In genomic region chr8:120143911-120144651, GRCm38 (mm10) we compare ENCODE assay signal across 9 mouse cellular contexts. TPM values are rescaled to one million over a fixed set of nuclear protein-coding genes. Genes with fewer than 3 reads are reported as not detected.
DNase-seq lines count a peak whose midpoint lies in the region; ATAC-seq and TF ChIP-seq lines count a peak whose summit lies in the region.
"Had no signal": no experiment of that assay in that cellular context is flagged by ENCODE, and none has a peak within 500 bp of the region (broad histone marks: within the 10 kb centered on the region; RNA-seq: fewer than 3 reads in every experiment).

No protein-coding gene starts in this region.

- intact Hi-C loops in gastrocnemius, postnatal 14 days (cut with DNase I; ENCODE audit: low total_unique reads) = no loop called here

- H3K36me3 ChIP-seq in forebrain, postnatal 0 days (ENCODE audit: insufficient read depth) = peaks cover 10% of the 10 kb centered on the region; the same call in 1 of the 2 replicates
- H3K36me3 ChIP-seq in midbrain, embryonic 12.5 days = no peaks in the 10 kb centered on the region
- H3K36me3 ChIP-seq in liver, embryonic 12.5 days = no peaks in the 10 kb centered on the region

- TF ChIP-seq CTCF in forebrain, postnatal 0 days (IDR thresholded peaks at IDR 0.05; ENCODE audit: low read depth) = no peak

- no peaks in the 10 kb centered on the region for H3K9me3 ChIP-seq in forebrain, postnatal 0 days (ENCODE audit: low read length)
- no peaks in the 10 kb centered on the region for H3K9me3 ChIP-seq in midbrain, embryonic 12.5 days
- no peaks in the 10 kb centered on the region for H3K9me3 ChIP-seq in liver, embryonic 12.5 days (replicated peaks)

- H3K4me1 ChIP-seq in forebrain, postnatal 0 days (ENCODE audit: insufficient read depth) = peaks cover 14% of the 10 kb centered on the region
- H3K4me1 ChIP-seq in midbrain, embryonic 12.5 days = peaks cover 31% of the 10 kb centered on the region
- H3K4me1 ChIP-seq in liver, embryonic 12.5 days = peaks cover 6% of the 10 kb centered on the region; the same call in 1 of the 2 replicates

- no peaks in the 10 kb centered on the region for H3K27me3 ChIP-seq in forebrain, postnatal 0 days (ENCODE audit: insufficient read depth, low read length)
- H3K27me3 ChIP-seq in midbrain, embryonic 12.5 days = no peaks in the 10 kb centered on the region
- peaks cover 14% of the 10 kb centered on the region; the same call in 1 of the 2 replicates for H3K27me3 ChIP-seq in liver, embryonic 12.5 days (replicated peaks)

- peak overlapping the region; percentile 67 for H3K27ac ChIP-seq in forebrain, postnatal 0 days (ENCODE audit: low read depth, low read length)
- H3K27ac ChIP-seq in midbrain, embryonic 12.5 days (replicated peaks) = peak overlapping the region; percentile 78
- H3K27ac ChIP-seq in liver, embryonic 12.5 days = no peak overlapping the region

- no peak overlapping the region for H3K4me2 ChIP-seq in forebrain, postnatal 0 days (ENCODE audit: low read depth)
- no peak overlapping the region for H3K4me2 ChIP-seq in midbrain, embryonic 12.5 days (replicated peaks)
- H3K4me2 ChIP-seq in liver, embryonic 12.5 days = no peak overlapping the region

- peak; percentile 86 for ATAC-seq in forebrain, postnatal 0 days
- peak; percentile 65 for ATAC-seq in midbrain, embryonic 12.5 days (ENCODE audit: low FRiP score, low read depth)
- no peak for ATAC-seq in liver, embryonic 12.5 days

- H3K9ac ChIP-seq in forebrain, postnatal 0 days = no peak overlapping the region
- H3K9ac ChIP-seq in midbrain, embryonic 12.5 days (replicated peaks) = no peak overlapping the region
- no peak overlapping the region for H3K9ac ChIP-seq in liver, embryonic 12.5 days

- H3K4me3 ChIP-seq in forebrain, postnatal 0 days (ENCODE audit: low read depth, low read length) = no peak overlapping the region
- H3K4me3 ChIP-seq in midbrain, embryonic 12.5 days = no peak overlapping the region
- no peak overlapping the region for H3K4me3 ChIP-seq in liver, embryonic 12.5 days
- H3K4me3 ChIP-seq: megakaryocyte, embryonic 14.5 days had no signal

- DNase-seq in frontal cortex, adult 2 months (ENCODE audit: extremely low spot score in 1 of 2, low spot score in 1 of 2) = peak; percentile 58 to 65
- no peak for DNase-seq in frontal cortex, postnatal 10 days (ENCODE audit: low spot score in 2 of 2)
- peak; percentile 80 to 81 for DNase-seq in adrenal gland, postnatal 36 days
- peak; percentile 71 for DNase-seq in forebrain, postnatal 0 days
- no peak for DNase-seq in gastrocnemius, postnatal 14 days
- no peak for DNase-seq in kidney, postnatal 10 days

- WGBS in forebrain, postnatal 0 days = 40% methylated on average over 15 of the region's 15 CpGs
- WGBS in midbrain, embryonic 12.5 days = 62% methylated on average over 15 of the region's 15 CpGs
- 58% methylated on average over 15 of the region's 15 CpGs for WGBS in liver, embryonic 12.5 days (ENCODE audit: insufficient replicate concordance)

RNA-seq across cellular contexts. Expression of gene 6430548M08Rik, which starts 30.1 kb away (rescaled TPM):
- 202 and 212 TPM in 2 replicates for polyA plus RNA-seq in frontal cortex, adult 2 months (2012; rRNA removed)
- 100 to 1,000 TPM in 1 of 2 experiments, 10 to 100 TPM in 1; 77.7 to 152 TPM for total RNA-seq in adrenal gland, postnatal 36 days (2021)
- 49.0 and 59.6 TPM in 2 replicates for total RNA-seq in forebrain, postnatal 0 days (2014; rRNA removed)
- 27.8 and 32.7 TPM in 2 replicates for polyA plus RNA-seq in forebrain, postnatal 0 days (2015; fragmentation: Nextera tagmentation; extraction: Ambion mirVana)
- polyA plus RNA-seq in midbrain, embryonic 12.5 days (2016; fragmentation: Nextera tagmentation; extraction: Ambion mirVana) = 16.6 and 20.8 TPM in 2 replicates
- 1.8 and 2.5 TPM in 2 replicates for polyA plus RNA-seq in liver, embryonic 12.5 days (2016; fragmentation: Nextera tagmentation; extraction: Ambion mirVana)
- 10 to 100 TPM; 16.7 to 20.3 TPM for total RNA-seq in gastrocnemius, postnatal 14 days (2021)

RNA-seq across cellular contexts. Expression of gene Fam92b, which starts 33.2 kb away (rescaled TPM):
- 1.1 and 1.2 TPM in 2 replicates for polyA plus RNA-seq in frontal cortex, adult 2 months (2012; rRNA removed)
- total RNA-seq in adrenal gland, postnatal 36 days (2021) = 1 to 10 TPM in 1 of 2 experiments, under 1 TPM in 1; 0.53 to 1.2 TPM
- total RNA-seq in forebrain, postnatal 0 days (2014; rRNA removed) = 1.2 and 2.1 TPM in 2 replicates
- polyA plus RNA-seq in forebrain, postnatal 0 days (2015; fragmentation: Nextera tagmentation; extraction: Ambion mirVana) = 1.1 and 1.6 TPM in 2 replicates
- polyA plus RNA-seq in midbrain, embryonic 12.5 days (2016; fragmentation: Nextera tagmentation; extraction: Ambion mirVana) = 1.3 and 2.3 TPM in 2 replicates
- not detected in 2 replicates for polyA plus RNA-seq in liver, embryonic 12.5 days (2016; fragmentation: Nextera tagmentation; extraction: Ambion mirVana)
- not detected for total RNA-seq in gastrocnemius, postnatal 14 days (2021)

RNA-seq across cellular contexts. Expression of gene Zdhhc7, which starts 42.8 kb away (rescaled TPM):
- polyA plus RNA-seq in frontal cortex, adult 2 months (2012; rRNA removed) = 33.5 and 36.6 TPM in 2 replicates
- total RNA-seq in adrenal gland, postnatal 36 days (2021) = 10 to 100 TPM; 40.3 to 55.6 TPM
- 24.8 and 37.6 TPM in 2 replicates for total RNA-seq in forebrain, postnatal 0 days (2014; rRNA removed)
- polyA plus RNA-seq in forebrain, postnatal 0 days (2015; fragmentation: Nextera tagmentation; extraction: Ambion mirVana) = 19.2 and 25.3 TPM in 2 replicates
- 32.1 and 35.4 TPM in 2 replicates for polyA plus RNA-seq in midbrain, embryonic 12.5 days (2016; fragmentation: Nextera tagmentation; extraction: Ambion mirVana)
- 26.0 and 26.1 TPM in 2 replicates for polyA plus RNA-seq in liver, embryonic 12.5 days (2016; fragmentation: Nextera tagmentation; extraction: Ambion mirVana)
- 10 to 100 TPM; 21.0 to 21.2 TPM for total RNA-seq in gastrocnemius, postnatal 14 days (2021)

Comparison
In these comparisons a context has a peak if more than half of its experiments do, and no peak if none do; other contexts are left out.
1. DNase-seq: peak in frontal cortex, adult 2 months (2 of 2), adrenal gland, postnatal 36 days (2 of 2) and forebrain, postnatal 0 days (single experiment); none in frontal cortex, postnatal 10 days (0 of 2), gastrocnemius, postnatal 14 days (single experiment) and kidney, postnatal 10 days (single experiment).